Mouse (Mus musculus): ENCODE results near the gene Spata2l. TPM values are rescaled to one million over a fixed set of nuclear protein-coding genes. Genes with fewer than 3 reads are reported as not detected.

Spata2l gene
- total and polyA plus RNA-seq, 3 experiments: 1.9 to 3.1 TPM; not detected in 1

GRCm38 (mm10) chr8:123188006-123188405, 48.0 kb downstream of the Spata2l start:
- H3K9me3 ChIP-seq (replicated peaks; ENCODE audit: insufficient read depth, low read length): no peaks in the 10 kb centered on the region
- no peak for DNase-seq (ENCODE audit: low read depth, low spot score)
- H3K9ac ChIP-seq (ENCODE audit: control insufficient read depth, low read depth, low read length, poor library complexity, severe bottlenecking): no peak overlapping the region
- no peak overlapping the region for H3K4me3 ChIP-seq (ENCODE audit: control insufficient read depth in 1 of 2, insufficient read depth in 1 of 2, low read depth in 2 of 2, low read length in 2 of 2)
- H3K27me3 ChIP-seq (ENCODE audit: control insufficient read depth in 1 of 2, insufficient read depth in 2 of 2, low read length in 2 of 2): 0 out of 4 replicates have a peak, but pooled peaks cover 0 to 1% of the 10 kb centered on the region in 2 experiments
- peaks cover 0 to 11% of the 10 kb centered on the region in 2 experiments; a peak in 2 of 4 replicates for H3K36me3 ChIP-seq (ENCODE audit: control insufficient read depth in 1 of 2, insufficient read depth in 2 of 2, low read length in 2 of 2)
- TF ChIP-seq MXI1 (IDR thresholded peaks at IDR 0.05; ENCODE audit: low read depth, low read length) (no peak), MYC (IDR thresholded peaks at IDR 0.05; ENCODE audit: low read depth, low read length) (no peak), ZKSCAN1 (IDR thresholded peaks at IDR 0.05; ENCODE audit: low read depth, low read length) (no peak), ELF1 (IDR thresholded peaks at IDR 0.05; ENCODE audit: low read depth, low read length) (no peak), NRF1 (IDR thresholded peaks at IDR 0.05; ENCODE audit: insufficient read depth, low read depth, low read length, poor library complexity, severe bottlenecking) (no peak), CHD2 (IDR thresholded peaks at IDR 0.05; ENCODE audit: low read length) (no peak), USF1 (IDR thresholded peaks at IDR 0.05; ENCODE audit: low read depth, low read length) (no peak), MEF2A (IDR thresholded peaks at IDR 0.05; ENCODE audit: extremely low read depth, insufficient replicate concordance, low read depth, low read length, poor library complexity, severe bottlenecking) (no peak), NELFE (IDR thresholded peaks at IDR 0.05; ENCODE audit: low read depth, low read length) (no peak), SMC3 (IDR thresholded peaks at IDR 0.05; ENCODE audit: low read depth, low read length) (no peak), EP300 (IDR thresholded peaks at IDR 0.05; ENCODE audit: low read depth in 1 of 2, low read length in 2 of 2) (no peak), E2F4 (IDR thresholded peaks at IDR 0.05; ENCODE audit: borderline replicate concordance, low read depth, low read length) (no peak), TCF12 (IDR thresholded peaks at IDR 0.05; ENCODE audit: low read depth, low read length) (no peak), TAL1 (IDR thresholded peaks at IDR 0.05; ENCODE audit: low read length) (no peak)
- H3K27ac ChIP-seq (ENCODE audit: control insufficient read depth, low read depth, low read length): no peak overlapping the region
- H3K79me2 ChIP-seq (ENCODE audit: control insufficient read depth, insufficient read depth, low read length, poor library complexity): no peaks in the 10 kb centered on the region
- H3K4me1 ChIP-seq (ENCODE audit: control insufficient read depth in 1 of 2, insufficient read depth in 2 of 2, low read length in 2 of 2): peaks cover 0 to 25% of the 10 kb centered on the region in 2 experiments; a peak in 2 of 4 replicates

- Histone ChIP-seq H3K4me3 (ENCODE audit: control insufficient read depth in 1 of 2, insufficient read depth in 1 of 2, low read depth in 2 of 2, low read length in 2 of 2) (no peak within 1 kb of the TSS), H3K4me1 (ENCODE audit: control insufficient read depth in 1 of 2, insufficient read depth in 2 of 2, low read length in 2 of 2) (peaks cover 0 to 15% of the 10 kb centered on the region in 2 experiments; a peak in 2 of 4 replicates), H3K36me3 (ENCODE audit: control insufficient read depth in 1 of 2, insufficient read depth in 2 of 2, low read length in 2 of 2) (peaks cover 0 to 6% of the 10 kb centered on the region in 2 experiments; a peak in 2 of 4 replicates), H3K79me2 (ENCODE audit: control insufficient read depth, insufficient read depth, low read length, poor library complexity) (no peaks in the 10 kb centered on the region), H3K27me3 (ENCODE audit: control insufficient read depth in 1 of 2, insufficient read depth in 2 of 2, low read length in 2 of 2) (0 out of 4 replicates have a peak, but pooled peaks cover 0 to 1% of the 10 kb centered on the region in 2 experiments), H3K9ac (ENCODE audit: control insufficient read depth, low read depth, low read length, poor library complexity, severe bottlenecking) (no peak within 1 kb of the TSS), H3K9me3 (replicated peaks; ENCODE audit: insufficient read depth, low read length) (no peaks in the 10 kb centered on the region), H3K27ac (ENCODE audit: control insufficient read depth, low read depth, low read length) (no peak within 1 kb of the TSS)
- no peak for TF ChIP-seq ZNF384 (IDR thresholded peaks at IDR 0.05; ENCODE audit: low read depth, low read length)
- TF ChIP-seq MXI1 (IDR thresholded peaks at IDR 0.05; ENCODE audit: low read depth, low read length): no peak
- no peak for TF ChIP-seq RAD21 (IDR thresholded peaks at IDR 0.05; ENCODE audit: low read depth, low read length)
- no peak for TF ChIP-seq CHD2 (IDR thresholded peaks at IDR 0.05; ENCODE audit: low read length)
- TF ChIP-seq POLR2A (IDR thresholded peaks at IDR 0.05; ENCODE audit: control insufficient read depth in 1 of 2, insufficient read depth in 1 of 2, low read depth in 1 of 2, low read length in 2 of 2, poor library complexity in 1 of 2): no peak
- no peak for TF ChIP-seq EP300 (IDR thresholded peaks at IDR 0.05; ENCODE audit: low read depth in 1 of 2, low read length in 2 of 2)
- no peak for TF ChIP-seq ELF1 (IDR thresholded peaks at IDR 0.05; ENCODE audit: low read depth, low read length)
- TF ChIP-seq MYB (IDR thresholded peaks at IDR 0.05; ENCODE audit: low read depth, low read length): no peak
- no peak for TF ChIP-seq ZMIZ1 (IDR thresholded peaks at IDR 0.05; ENCODE audit: low read depth, low read length)
- TF ChIP-seq JUND (IDR thresholded peaks at IDR 0.05; ENCODE audit: low read depth, low read length): no peak
- TF ChIP-seq UBTF (IDR thresholded peaks at IDR 0.05; ENCODE audit: borderline replicate concordance, insufficient read depth, low read depth, low read length): no peak
- no peak for TF ChIP-seq TCF12 (IDR thresholded peaks at IDR 0.05; ENCODE audit: low read depth, low read length)
- TF ChIP-seq CTCF (IDR thresholded peaks at IDR 0.05 in 2 of 3, conservative IDR thresholded peaks at IDR 0.05 in 1 of 3; ENCODE audit: control insufficient read depth in 1 of 3, insufficient read depth in 1 of 3, low read depth in 2 of 3, low read length in 3 of 3, poor library complexity in 1 of 3, severe bottlenecking in 1 of 3): no peak
- no peak for TF ChIP-seq CHD1 (IDR thresholded peaks at IDR 0.05; ENCODE audit: low read depth, low read length)
- no peak for TF ChIP-seq TBP (IDR thresholded peaks at IDR 0.05; ENCODE audit: low read depth, low read length)
- no peak for TF ChIP-seq POLR2AphosphoS5 (IDR thresholded peaks at IDR 0.05; ENCODE audit: borderline replicate concordance, low read depth, low read length)
- TF ChIP-seq NELFE (IDR thresholded peaks at IDR 0.05; ENCODE audit: low read depth, low read length): no peak
- no peak for TF ChIP-seq MEF2A (IDR thresholded peaks at IDR 0.05; ENCODE audit: extremely low read depth, insufficient replicate concordance, low read depth, low read length, poor library complexity, severe bottlenecking)
- no peak for DNase-seq (ENCODE audit: low read depth, low spot score)
These were observed 50.2 kb downstream of the Spata2l start, which contains the start of gene Dpep1 for GRCm38 (mm10) chr8:123185566-123186409. Gene Dpep1 (plus strand): TSS chr8:123186242.
